Mouse (Mus musculus): Measurements from ENCODE around the gene Nebl.

- TF ChIP-seq SIN3A (IDR thresholded peaks at IDR 0.05; ENCODE audit: low read length) (no peak), JUND (IDR thresholded peaks at IDR 0.05; ENCODE audit: low read depth, low read length) (no peak)
Observed at GRCm38 (mm10) chr2:17643869-17644268, 87.4 kb downstream of the Nebl start.
